Mouse (Mus musculus): Measurements from ENCODE around the gene Add3.

The Add3 gene

DNA sequence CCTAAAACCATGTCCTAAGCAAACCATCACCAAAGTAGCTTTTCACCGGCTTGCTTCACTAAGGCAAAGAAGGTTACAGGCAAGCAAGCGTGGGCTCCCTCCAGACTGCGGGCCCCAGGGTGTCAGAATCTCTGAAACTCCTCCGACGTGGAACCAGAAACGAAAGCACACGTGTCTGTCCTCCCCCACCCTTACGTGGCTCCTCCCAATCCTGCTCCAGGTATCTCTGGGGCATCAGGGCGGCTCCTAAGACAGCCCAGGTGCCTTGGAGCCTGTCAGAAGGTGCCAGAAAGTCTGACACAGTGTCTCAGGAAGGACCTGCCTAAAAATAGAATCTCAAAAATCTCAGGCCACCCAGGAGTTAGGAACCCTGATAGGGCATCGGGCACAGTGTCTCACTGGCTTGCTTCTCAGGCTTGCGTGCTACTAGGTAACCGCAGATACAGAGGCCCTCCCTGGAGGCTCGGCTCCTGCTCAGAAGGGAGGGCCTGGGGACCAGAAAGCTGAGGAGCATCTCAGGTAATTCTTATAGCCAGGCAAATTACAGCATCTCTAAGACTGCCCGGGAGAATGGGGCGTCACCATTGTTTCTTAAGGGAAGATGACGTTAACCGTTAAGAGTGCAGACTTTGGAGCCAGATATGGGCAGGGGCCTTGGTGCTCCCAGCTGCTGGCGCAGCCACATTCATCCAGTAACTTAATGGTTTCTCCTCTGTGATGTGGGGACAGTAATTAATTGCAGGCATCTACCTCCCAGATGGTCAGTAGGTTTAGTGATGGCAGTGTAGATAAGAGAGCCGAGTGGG lies 136.9 kb downstream of the Add3 start:
- no peak for DNase-seq

DNA sequence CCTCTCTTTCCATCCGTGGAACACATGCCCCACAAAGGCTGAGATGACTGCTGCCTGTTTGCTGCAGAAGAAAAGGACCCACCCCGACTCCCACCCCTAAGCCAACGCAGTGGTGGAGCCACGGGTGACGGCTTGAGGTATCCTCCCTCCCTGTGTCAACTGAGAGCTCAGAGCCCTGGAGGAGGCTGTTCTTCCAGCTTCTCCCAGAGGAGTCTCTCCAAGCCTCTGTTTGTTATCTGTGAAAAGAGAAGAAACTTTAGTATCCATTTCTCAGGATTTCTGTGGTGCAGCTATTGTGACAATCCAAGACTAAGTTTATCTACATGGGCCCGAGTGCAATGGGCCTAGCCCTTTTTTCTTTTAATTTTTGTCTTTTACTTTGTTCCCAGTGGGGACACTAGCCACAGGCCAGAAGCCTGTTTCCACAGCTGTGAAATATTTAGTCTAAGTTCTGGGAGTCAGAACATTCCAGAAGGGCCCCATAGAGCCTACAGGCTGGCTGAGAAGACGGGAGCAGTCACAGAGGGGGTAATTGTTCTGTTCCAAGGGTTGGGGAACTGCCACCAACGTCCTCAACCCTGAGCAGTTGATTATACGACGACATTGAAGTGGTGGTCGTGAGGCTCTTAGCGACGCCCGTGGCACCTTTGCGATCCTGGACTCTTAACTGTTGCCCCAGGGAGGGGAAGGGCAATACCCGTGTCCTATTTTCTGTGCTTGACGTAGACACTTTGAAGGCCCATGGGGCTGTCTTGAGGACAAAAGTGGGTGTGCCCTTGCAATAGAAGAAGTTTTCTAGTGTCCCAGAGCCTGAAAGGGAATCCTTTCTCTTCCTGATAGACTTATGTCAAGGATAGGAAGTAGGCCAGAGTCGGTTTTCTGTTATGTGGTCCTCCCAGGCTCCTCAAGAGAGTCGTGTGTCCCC lies 138.5 kb downstream of the Add3 start:
- DNase-seq, result no peak

DNA sequence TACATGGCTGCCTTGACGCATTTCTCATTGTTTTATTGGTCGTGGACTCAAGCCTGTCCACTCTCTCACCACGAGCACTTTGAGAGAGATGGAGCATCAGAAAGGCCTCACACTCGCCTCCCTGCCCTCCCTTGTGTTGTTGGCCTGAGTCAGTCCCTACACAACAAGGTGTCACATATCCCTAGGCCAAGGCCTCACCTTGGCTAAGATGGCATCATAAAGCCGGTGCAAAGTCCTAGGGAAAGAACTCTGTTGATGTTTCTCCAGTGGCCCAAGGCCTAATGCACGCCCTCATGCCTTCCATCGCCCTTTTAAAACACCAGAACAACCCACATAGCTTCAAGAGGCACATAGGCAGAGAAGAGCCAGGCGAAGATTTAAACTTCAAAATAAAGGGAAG lies 140.0 kb downstream of the Add3 start:
- DNase-seq, result no peak

DNA sequence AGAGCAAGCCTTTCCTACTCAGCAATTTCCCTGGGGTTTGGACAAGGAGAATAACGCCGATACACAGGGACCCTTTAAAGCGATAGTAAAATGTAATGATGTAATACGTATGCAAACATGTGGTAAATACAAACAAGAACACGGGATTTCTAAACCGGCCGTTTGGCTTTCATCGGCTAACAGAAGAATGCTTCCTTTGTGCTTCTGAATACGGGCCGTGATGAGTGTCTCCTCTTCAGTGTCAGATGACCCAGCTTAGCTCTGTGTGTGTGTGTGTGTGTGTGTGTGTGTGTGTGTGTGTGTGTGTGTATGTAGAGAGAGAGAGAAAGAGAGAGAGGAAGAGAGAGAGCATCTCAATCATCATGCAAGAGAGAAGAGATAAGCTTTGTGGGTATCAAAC lies 142.3 kb downstream of the Add3 start:
- DNase-seq, result no peak

DNA sequence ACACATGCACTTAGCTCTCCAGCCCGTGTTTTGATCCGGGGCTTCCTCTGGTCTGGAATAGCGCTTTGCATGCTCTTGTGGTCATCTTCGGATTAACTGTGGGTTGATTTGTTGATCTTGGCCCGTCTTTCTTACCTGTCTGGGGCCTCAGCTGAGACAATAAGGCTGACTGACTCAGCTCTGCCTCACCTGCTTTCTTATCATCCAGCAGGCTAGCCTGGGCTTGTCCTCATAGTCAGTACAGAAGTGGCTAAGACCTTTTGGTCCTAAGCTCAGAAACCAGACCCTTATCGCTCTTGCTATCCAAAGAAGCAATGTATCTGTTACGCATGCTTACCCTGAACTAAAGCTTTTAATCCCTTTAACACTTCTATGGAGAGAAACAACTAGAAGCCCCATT lies 143.5 kb downstream of the Add3 start:
- no peak for DNase-seq

DNA sequence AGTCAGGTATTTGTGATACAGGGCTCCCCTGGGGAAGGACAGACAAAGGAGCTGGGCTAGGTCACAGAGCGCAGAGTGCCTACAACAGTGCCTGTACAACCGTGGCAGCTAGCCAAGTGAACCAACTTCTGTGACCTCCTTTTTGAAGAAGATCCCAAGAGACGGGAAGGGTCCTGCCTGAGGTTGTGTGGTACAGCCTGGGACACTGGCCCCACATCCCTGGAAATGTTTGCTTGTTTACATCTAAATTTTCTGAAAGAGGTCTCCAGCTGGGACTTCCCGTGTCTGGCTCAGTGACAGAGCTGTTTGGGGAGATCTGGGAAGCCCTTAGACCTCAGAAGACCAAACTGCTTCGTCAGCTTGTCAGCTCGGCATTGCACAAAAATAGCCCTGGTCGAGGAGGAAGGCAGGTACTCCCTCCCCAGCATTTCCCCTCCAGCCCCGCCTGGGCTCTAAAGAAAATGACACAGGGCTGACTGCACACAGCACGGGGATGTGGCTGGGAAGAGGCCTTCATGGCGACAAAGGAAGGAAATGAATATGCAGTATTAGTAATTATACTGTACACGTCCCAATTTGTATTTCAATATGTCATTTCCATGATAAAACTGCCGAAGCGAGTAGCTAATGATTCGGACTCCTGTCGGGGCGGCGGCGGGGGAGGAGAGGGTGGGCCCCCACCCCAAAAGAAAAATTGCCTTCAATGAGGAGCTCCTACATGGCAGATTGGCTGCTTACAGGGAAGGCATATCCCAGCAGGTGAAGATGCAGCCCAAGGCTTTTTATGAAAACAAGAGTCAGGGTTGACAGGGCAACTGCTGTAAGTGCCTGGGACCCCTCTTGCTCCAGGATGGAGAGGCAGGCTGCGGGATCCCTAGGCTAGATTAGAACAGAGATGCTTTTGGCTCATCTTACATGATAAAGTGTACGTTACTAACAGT lies 144.3 kb downstream of the Add3 start:
- DNase-seq, result no peak

DNA sequence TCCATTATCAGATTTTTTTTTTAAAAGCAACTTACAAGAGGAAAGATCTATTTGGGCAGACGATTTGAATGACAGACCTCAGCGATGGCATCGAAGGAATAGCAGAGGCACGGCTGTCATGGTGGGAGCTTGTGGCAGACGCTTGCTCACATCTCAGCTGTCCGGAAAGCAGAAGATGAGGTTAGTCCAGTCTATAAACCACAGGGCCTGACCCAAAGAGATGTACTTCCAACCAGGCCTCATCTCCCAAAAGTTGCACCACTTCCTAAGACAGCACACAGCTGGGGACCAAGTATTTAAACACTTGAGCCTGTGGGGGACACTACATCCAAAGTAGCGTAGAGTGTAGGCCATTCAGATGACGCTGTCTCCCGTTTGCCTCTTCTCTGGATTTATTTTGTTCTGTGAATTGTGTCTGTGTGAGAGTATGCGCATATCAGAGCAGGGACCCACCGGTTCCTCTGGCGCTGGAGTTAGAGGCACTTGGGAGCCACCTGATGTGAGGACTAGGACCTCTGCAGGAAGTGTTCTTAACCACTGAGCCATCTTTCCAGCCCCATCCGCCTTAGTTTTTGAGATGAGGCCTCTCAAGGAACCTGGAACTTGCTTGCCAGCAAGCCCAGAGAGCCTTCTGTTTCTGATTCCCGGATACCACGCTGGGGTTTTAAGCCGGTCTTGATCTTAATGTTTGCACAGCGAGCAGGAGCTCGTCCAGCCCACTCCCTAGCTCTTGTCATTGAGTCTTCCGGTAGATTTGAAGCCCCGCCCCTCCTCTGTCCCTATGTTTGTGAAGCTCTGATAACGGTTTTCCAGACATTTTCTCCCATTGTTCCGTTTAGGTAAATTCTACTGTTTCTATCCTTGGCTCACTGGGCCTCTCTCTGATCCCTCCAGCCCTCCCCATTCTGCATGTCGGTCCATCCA lies 156.3 kb downstream of the Add3 start:
- DNase-seq, result no peak

Measured in right cerebral cortex, postnatal 25 days (tissue).